Comparison of ENCODE assay signal across 8 mouse cellular contexts in the genomic region with DNA sequence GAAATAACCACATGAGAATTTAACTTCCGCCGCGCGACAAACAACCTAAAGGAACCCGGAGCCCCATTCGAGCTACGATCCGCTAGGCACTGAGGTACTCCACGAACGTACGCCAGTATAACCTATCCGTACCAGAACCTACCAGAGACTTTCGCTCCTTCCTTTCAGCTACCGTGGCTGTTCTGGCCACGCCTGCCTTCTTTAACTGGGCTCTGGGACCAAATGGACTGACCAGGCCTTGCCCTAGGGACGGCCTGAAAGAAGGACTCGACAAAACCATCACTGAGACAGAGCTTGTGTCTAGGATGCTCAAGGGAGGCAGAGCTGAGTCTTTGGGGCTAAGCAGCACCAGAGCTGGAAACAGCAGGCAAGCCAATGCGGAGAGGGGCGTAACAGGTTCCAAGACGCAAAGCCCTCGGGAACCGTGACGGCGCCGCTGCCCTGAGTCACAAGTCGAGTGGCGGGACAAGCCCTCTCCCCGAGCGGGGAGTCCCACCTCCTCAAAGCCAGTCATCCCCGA. TPM values are rescaled to one million over a fixed set of nuclear protein-coding genes. Genes with fewer than 3 reads are reported as not detected.
DNase-seq lines count a peak whose midpoint lies in the region; ATAC-seq and TF ChIP-seq lines count a peak whose summit lies in the region.

No protein-coding gene starts in this region.

- H3K4me3 ChIP-seq in heart, postnatal 0 days (ENCODE audit: low read depth, low read length): peak overlapping the region; percentile 78
- peak overlapping the region; percentile 51 for H3K4me3 ChIP-seq in lung, postnatal 0 days (ENCODE audit: low read depth, low read length)
- peak overlapping the region; percentile 78 for H3K4me3 ChIP-seq in stomach, embryonic 15.5 days (replicated peaks)

- peak; percentile 23; the same call in 1 of the 2 replicates for ATAC-seq in cerebellum, adult (ENCODE audit: insufficient number of reproducible peaks, low FRiP score, low TSS enrichment)
- peak; percentile 35 for ATAC-seq in heart, postnatal 0 days (ENCODE audit: insufficient read depth, low read depth)
- peak; percentile 67 for ATAC-seq in lung, postnatal 0 days
- ATAC-seq in stomach, embryonic 15.5 days (ENCODE audit: insufficient read depth, low FRiP score, low read depth): peak; percentile 15

- no peaks in the 10 kb centered on the region for H3K27me3 ChIP-seq in heart, postnatal 0 days (ENCODE audit: control insufficient read depth, insufficient read depth, low read length)
- no peaks in the 10 kb centered on the region for H3K27me3 ChIP-seq in lung, postnatal 0 days (replicated peaks; ENCODE audit: insufficient read depth, low read length)
- no peaks in the 10 kb centered on the region for H3K27me3 ChIP-seq in stomach, embryonic 15.5 days (replicated peaks)

- no peak for TF ChIP-seq CTCF in heart, postnatal 0 days (IDR thresholded peaks at IDR 0.05; ENCODE audit: low read depth)
- TF ChIP-seq CTCF in lung, postnatal 0 days (IDR thresholded peaks at IDR 0.05): no peak

- H3K9ac ChIP-seq in heart, postnatal 0 days (replicated peaks; ENCODE audit: low read depth, low read length): peak overlapping the region; percentile 69
- H3K9ac ChIP-seq in lung, postnatal 0 days (replicated peaks; ENCODE audit: low read depth): peak overlapping the region; percentile 37
- peak overlapping the region; percentile 65 for H3K9ac ChIP-seq in stomach, embryonic 15.5 days

- H3K4me2 ChIP-seq in heart, postnatal 0 days (ENCODE audit: low read depth, low read length): peak overlapping the region; percentile 88
- peak overlapping the region; percentile 76 for H3K4me2 ChIP-seq in lung, postnatal 0 days (replicated peaks; ENCODE audit: low read depth, low read length)
- peak overlapping the region; percentile 90 for H3K4me2 ChIP-seq in stomach, embryonic 15.5 days

- no peaks in the 10 kb centered on the region for H3K9me3 ChIP-seq in heart, postnatal 0 days (replicated peaks; ENCODE audit: control insufficient read depth, low read length)
- no peaks in the 10 kb centered on the region for H3K9me3 ChIP-seq in lung, postnatal 0 days (ENCODE audit: low read length)
- no peaks in the 10 kb centered on the region for H3K9me3 ChIP-seq in stomach, embryonic 15.5 days

- H3K27ac ChIP-seq in heart, postnatal 0 days (ENCODE audit: low read depth): peak overlapping the region; percentile 84
- peak overlapping the region; percentile 73 for H3K27ac ChIP-seq in lung, postnatal 0 days (ENCODE audit: low read length)
- H3K27ac ChIP-seq in stomach, embryonic 15.5 days: peak overlapping the region; percentile 52

- H3K4me1 ChIP-seq in heart, postnatal 0 days (ENCODE audit: control insufficient read depth, insufficient read depth): peaks cover 11% of the 10 kb centered on the region
- H3K4me1 ChIP-seq in lung, postnatal 0 days (ENCODE audit: insufficient read depth, low read depth, low read length): 0 out of 2 replicates have a peak, but pooled peaks cover 6% of the 10 kb centered on the region
- peaks cover 12% of the 10 kb centered on the region; the same call in 1 of the 2 replicates for H3K4me1 ChIP-seq in stomach, embryonic 15.5 days

- H3K36me3 ChIP-seq in heart, postnatal 0 days (replicated peaks; ENCODE audit: control insufficient read depth, insufficient read depth, low read length): no peaks in the 10 kb centered on the region
- H3K36me3 ChIP-seq in lung, postnatal 0 days (ENCODE audit: insufficient read depth, low read length): no peaks in the 10 kb centered on the region
- no peaks in the 10 kb centered on the region; the same call in 1 of the 2 replicates for H3K36me3 ChIP-seq in stomach, embryonic 15.5 days

- TF ChIP-seq EP300 in heart, postnatal 0 days (IDR thresholded peaks at IDR 0.05; ENCODE audit: low read depth): no peak
- no peak for TF ChIP-seq EP300 in lung, postnatal 0 days (IDR thresholded peaks at IDR 0.05)

- under 1% methylated on average over 30 of the region's 30 CpGs for WGBS in heart, postnatal 0 days
- WGBS in lung, postnatal 0 days: 5% methylated on average over 30 of the region's 30 CpGs
- WGBS in stomach, embryonic 15.5 days: 1% methylated on average over 30 of the region's 30 CpGs

- DNase-seq in cerebellum, adult 9-11 months: no peak
- DNase-seq in right cerebral cortex, adult 2 months (ENCODE audit: low spot score in 2 of 2): peak; percentile 40 to 47
- no peak for DNase-seq in right cerebral cortex, postnatal 10 days (ENCODE audit: low spot score in 2 of 2)
- DNase-seq in heart, postnatal 0 days (ENCODE audit: low spot score): peak; percentile 61
- peak; percentile 86 for DNase-seq in lung, postnatal 0 days (ENCODE audit: low spot score)
- no peak for DNase-seq in cerebellum, postnatal 4 days (ENCODE audit: low spot score in 2 of 2)

RNA-seq across cellular contexts. Expression of a gene that starts 0.6 kb away (rescaled TPM):
- 67.1 and 93.8 TPM in 2 replicates for total RNA-seq in heart, postnatal 0 days (2014; rRNA removed; ENCODE audit: low replicate concordance)
- polyA plus RNA-seq in heart, postnatal 0 days (2015; fragmentation: Nextera tagmentation; extraction: Ambion mirVana): 15.9 and 20.5 TPM in 2 replicates
- 12.9 and 17.1 TPM in 2 replicates for polyA plus RNA-seq in lung, postnatal 0 days (2015; fragmentation: Nextera tagmentation; extraction: Ambion mirVana)
- polyA plus RNA-seq in stomach, embryonic 15.5 days (2015; fragmentation: Nextera tagmentation; extraction: Ambion mirVana): 15.4 and 16.2 TPM in 2 replicates

RNA-seq across cellular contexts. Expression of a gene that starts 15.5 kb away (rescaled TPM):
- total RNA-seq in heart, postnatal 0 days (2014; rRNA removed; ENCODE audit: low replicate concordance): 62.6 and 76.7 TPM in 2 replicates
- polyA plus RNA-seq in heart, postnatal 0 days (2015; fragmentation: Nextera tagmentation; extraction: Ambion mirVana): 45.9 and 53.6 TPM in 2 replicates
- polyA plus RNA-seq in lung, postnatal 0 days (2015; fragmentation: Nextera tagmentation; extraction: Ambion mirVana): 40.3 and 46.3 TPM in 2 replicates
- polyA plus RNA-seq in stomach, embryonic 15.5 days (2015; fragmentation: Nextera tagmentation; extraction: Ambion mirVana): 112 and 127 TPM in 2 replicates

RNA-seq across cellular contexts. Expression of a gene that starts 46.4 kb away (rescaled TPM):
- 36.2 and 101 TPM in 2 replicates for total RNA-seq in heart, postnatal 0 days (2014; rRNA removed; ENCODE audit: low replicate concordance)
- 18.6 and 19.8 TPM in 2 replicates for polyA plus RNA-seq in heart, postnatal 0 days (2015; fragmentation: Nextera tagmentation; extraction: Ambion mirVana)
- 105 and 110 TPM in 2 replicates for polyA plus RNA-seq in lung, postnatal 0 days (2015; fragmentation: Nextera tagmentation; extraction: Ambion mirVana)
- polyA plus RNA-seq in stomach, embryonic 15.5 days (2015; fragmentation: Nextera tagmentation; extraction: Ambion mirVana): 88.7 and 92.5 TPM in 2 replicates

Comparison
In these comparisons a context has a peak if more than half of its experiments do, and no peak if none do; other contexts are left out.
1. DNase-seq: peak in right cerebral cortex, adult 2 months (2 of 2), heart, postnatal 0 days (single experiment) and lung, postnatal 0 days (single experiment); none in cerebellum, adult 9-11 months (single experiment), right cerebral cortex, postnatal 10 days (0 of 2) and cerebellum, postnatal 4 days (0 of 2).
2. ATAC-seq: peak in every context shown above with its lines; median percentile 67 in lung, postnatal 0 days; 35 in heart, postnatal 0 days; 23 in cerebellum, adult; 15 in stomach, embryonic 15.5 days.
3. Peak in every context shown above with its lines, with median percentiles within 50 percentile points of each other: H3K27ac ChIP-seq, H3K4me2 ChIP-seq, H3K4me3 ChIP-seq and H3K9ac ChIP-seq.